Mouse (Mus musculus) heart, postnatal 0 days (tissue): ENCODE results near the gene Ano9.

Source experiments
- CTCF ChIP-seq: IDR thresholded peaks from 2 replicates; pipeline ENCODE4 v1.5.1; 2016; ENCODE audit warnings: antibody characterized with exemption, control low read depth, low read depth
- EP300 ChIP-seq: IDR thresholded peaks from 2 replicates; pipeline ENCODE4 v1.6.1; 2016; ENCODE audit warnings: antibody characterized with exemption, low read depth

DNA sequence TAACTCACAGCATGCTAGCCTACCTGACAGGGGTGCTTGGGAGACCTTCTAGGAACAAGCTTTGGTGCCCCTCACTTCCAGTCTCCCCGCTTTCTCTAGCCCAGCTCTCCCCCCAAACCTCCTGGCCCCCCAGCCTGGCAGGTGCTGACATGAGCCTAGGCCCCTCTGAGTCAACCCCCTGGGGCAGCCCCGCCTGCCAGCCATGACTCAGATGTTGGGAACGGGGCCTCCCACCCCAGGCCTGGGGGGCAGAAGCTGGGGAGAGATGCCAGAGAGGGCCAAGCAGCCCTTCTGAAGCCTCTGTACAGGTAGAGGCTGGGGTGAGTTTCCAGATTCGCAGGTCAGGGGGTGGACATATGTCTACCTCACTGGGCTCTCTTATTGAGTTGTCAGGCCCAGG lies 38.7 kb downstream of the Ano9 start:
- TF ChIP-seq CTCF (no peak), EP300 (no peak)
